ENCODE assay signal across 21 mouse cellular contexts in the genomic region with DNA sequence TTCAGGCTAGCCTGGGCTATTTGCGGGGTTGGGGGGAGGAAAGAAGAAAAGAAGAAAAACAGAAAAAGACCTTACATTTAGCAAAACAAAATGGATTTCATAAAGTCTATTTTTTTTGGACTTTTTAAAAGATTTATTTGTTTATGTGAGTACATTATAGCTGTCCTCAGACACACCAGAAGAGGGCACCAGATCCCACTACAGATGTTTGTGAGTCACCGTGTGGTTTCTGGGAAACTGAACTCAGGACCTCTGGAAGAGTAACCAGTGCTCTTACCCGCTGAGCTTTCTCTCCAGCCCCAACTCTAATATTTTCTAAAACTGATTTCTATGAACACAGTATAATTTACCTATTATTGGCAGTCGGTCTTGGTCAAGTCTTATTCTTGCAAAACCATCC. TPM values are rescaled to one million over a fixed set of nuclear protein-coding genes. Genes with fewer than 3 reads are reported as not detected.
DNase-seq lines count a peak whose midpoint lies in the region; ATAC-seq and TF ChIP-seq lines count a peak whose summit lies in the region.
"Had no signal": no experiment of that assay in that cellular context is flagged by ENCODE, and none has a peak within 500 bp of the region (broad histone marks: within the 10 kb centered on the region; RNA-seq: fewer than 3 reads in every experiment).

No protein-coding gene starts in this region.

- 89% methylated on average over 4 of the region's 4 CpGs for WGBS in heart, embryonic 10.5 days
- WGBS in heart, embryonic 12.5 days = 85% methylated on average over 4 of the region's 4 CpGs
- WGBS in liver, postnatal 0 days (ENCODE audit: insufficient replicate concordance) = 80% methylated on average over 4 of the region's 4 CpGs
- 92% methylated on average over 4 of the region's 4 CpGs for WGBS in liver, embryonic 11.5 days

- H3K27me3 ChIP-seq in heart, embryonic 10.5 days (ENCODE audit: insufficient read depth, poor library complexity, severe bottlenecking) = no peaks in the 10 kb centered on the region
- H3K27me3 ChIP-seq in heart, embryonic 12.5 days (replicated peaks) = no peaks in the 10 kb centered on the region
- H3K27me3 ChIP-seq in liver, postnatal 0 days (ENCODE audit: insufficient read depth, low read length) = no peaks in the 10 kb centered on the region
- H3K27me3 ChIP-seq in liver, embryonic 11.5 days (replicated peaks; ENCODE audit: control insufficient read depth, insufficient read depth, low read length) = no peaks in the 10 kb centered on the region
- no peaks in the 10 kb centered on the region for H3K27me3 ChIP-seq in CH12.LX (replicated peaks)
- H3K27me3 ChIP-seq: forebrain, embryonic 13.5 days; hindbrain, embryonic 13.5 days; megakaryocyte, embryonic 14.5 days; neural tube, embryonic 15.5 days had no signal

- H3K4me3 ChIP-seq in heart, embryonic 10.5 days = no peak overlapping the region
- H3K4me3 ChIP-seq in heart, embryonic 12.5 days = no peak overlapping the region
- H3K4me3 ChIP-seq in liver, postnatal 0 days (ENCODE audit: low read depth, low read length) = no peak overlapping the region
- no peak overlapping the region for H3K4me3 ChIP-seq in liver, embryonic 11.5 days (ENCODE audit: low read depth, low read length)
- H3K4me3 ChIP-seq in CH12.LX (replicated peaks in 1 of 3; ENCODE audit: low read depth in 2 of 3, low read length in 2 of 3, poor library complexity in 1 of 3) = no peak overlapping the region
- H3K4me3 ChIP-seq: embryonic facial prominence, embryonic 10.5 days; forebrain, embryonic 13.5 days; hindbrain, embryonic 13.5 days; megakaryocyte, embryonic 14.5 days; neural tube, embryonic 15.5 days had no signal

- H3K9ac ChIP-seq in heart, embryonic 12.5 days = no peak overlapping the region
- H3K9ac ChIP-seq in liver, postnatal 0 days (replicated peaks) = no peak overlapping the region
- no peak overlapping the region for H3K9ac ChIP-seq in liver, embryonic 11.5 days (ENCODE audit: low read depth, low read length)
- no peak overlapping the region for H3K9ac ChIP-seq in CH12.LX (ENCODE audit: insufficient read depth, low read depth)
- H3K9ac ChIP-seq: forebrain, embryonic 13.5 days; hindbrain, embryonic 13.5 days; neural tube, embryonic 15.5 days had no signal

- TF ChIP-seq EP300 in liver, postnatal 0 days (IDR thresholded peaks at IDR 0.05; ENCODE audit: low read depth) = no peak
- TF ChIP-seq EP300 in CH12.LX (IDR thresholded peaks at IDR 0.05; ENCODE audit: low read length) = no peak

- no peaks in the 10 kb centered on the region; the same call in 1 of the 2 replicates for H3K79me2 ChIP-seq in CH12.LX (replicated peaks; ENCODE audit: control insufficient read depth, extremely low read depth, insufficient read depth, poor library complexity, severe bottlenecking)

- no peak for TF ChIP-seq POLR2A in CH12.LX (IDR thresholded peaks at IDR 0.05; ENCODE audit: low read depth, low read length)
- no peak for TF ChIP-seq POLR2A in brain, embryonic 14.5 days (IDR thresholded peaks at IDR 0.05; ENCODE audit: borderline replicate concordance, extremely low read depth, insufficient read depth, insufficient read length, poor library complexity, severe bottlenecking)

- H3K27ac ChIP-seq in heart, embryonic 10.5 days = no peak overlapping the region
- no peak overlapping the region for H3K27ac ChIP-seq in heart, embryonic 12.5 days (ENCODE audit: poor library complexity, severe bottlenecking)
- H3K27ac ChIP-seq in liver, postnatal 0 days (ENCODE audit: low read depth) = no peak overlapping the region
- H3K27ac ChIP-seq in liver, embryonic 11.5 days (ENCODE audit: low read depth, low read length) = no peak overlapping the region
- H3K27ac ChIP-seq in CH12.LX (ENCODE audit: insufficient read depth, low read depth) = no peak overlapping the region
- H3K27ac ChIP-seq: embryonic facial prominence, embryonic 10.5 days; forebrain, embryonic 13.5 days; hindbrain, embryonic 13.5 days; neural tube, embryonic 15.5 days had no signal

- dilution Hi-C loops in CH12.LX (cut with MboI; ENCODE audit: extremely low pct_ligation_motif_present, extremely low pct_unique_long_range_greater_than_20kb, low sequenced_read_pairs) = no loop called here

- no peak overlapping the region for H3K4me2 ChIP-seq in heart, embryonic 12.5 days
- H3K4me2 ChIP-seq in liver, postnatal 0 days (ENCODE audit: low read depth, low read length) = no peak overlapping the region
- H3K4me2 ChIP-seq in liver, embryonic 11.5 days = no peak overlapping the region
- no peak overlapping the region for H3K4me2 ChIP-seq in CH12.LX (ENCODE audit: insufficient read depth, low read depth, poor library complexity, severe bottlenecking)
- H3K4me2 ChIP-seq: forebrain, embryonic 13.5 days; hindbrain, embryonic 13.5 days; neural tube, embryonic 15.5 days had no signal

- ATAC-seq in heart, embryonic 12.5 days (ENCODE audit: insufficient number of reproducible peaks, low FRiP score) = no peak
- ATAC-seq in liver, postnatal 0 days = no peak
- ATAC-seq in liver, embryonic 11.5 days (replicated peaks; ENCODE audit: low FRiP score) = no peak
- ATAC-seq: forebrain, embryonic 13.5 days; intestine, embryonic 16.5 days had no signal

- DNase-seq in heart, embryonic 10.5 days (ENCODE audit: low spot score) = peak; percentile 16
- no peak for DNase-seq in liver, postnatal 0 days
- no peak for DNase-seq in liver, embryonic 11.5 days (ENCODE audit: low spot score)
- DNase-seq in CH12.LX (ENCODE audit: extremely low read depth) = no peak
- no peak for DNase-seq in brain, embryonic 14.5 days (ENCODE audit: low read depth)
- no peak for DNase-seq in adrenal gland, postnatal 25 days
- DNase-seq: adrenal gland, adult 2 months; cerebellum, adult 18-20 months; cerebellum, postnatal 36 days; kidney, postnatal 25 days; liver; lung, postnatal 10 days; right cerebral cortex, postnatal 4 days; thymus, adult 18-20 months had no signal

- no peak for TF ChIP-seq RAD21 in CH12.LX (IDR thresholded peaks at IDR 0.05; ENCODE audit: low read depth, low read length)

- peak; percentile 15; the same call in 1 of the 2 replicates for TF ChIP-seq CTCF in liver, postnatal 0 days (IDR thresholded peaks at IDR 0.05; ENCODE audit: low read depth)
- TF ChIP-seq CTCF in CH12.LX (conservative IDR thresholded peaks at IDR 0.05 in 1 of 2, IDR thresholded peaks at IDR 0.05 in 1 of 2; ENCODE audit: low read depth in 2 of 2, low read length in 2 of 2) = no peak; a peak in 1 of 4 replicates
- TF ChIP-seq CTCF in brain, embryonic 14.5 days (IDR thresholded peaks at IDR 0.05; ENCODE audit: borderline replicate concordance, extremely low read depth, insufficient read depth, insufficient read length) = peak; percentile 26; the same call in 1 of the 2 replicates

- in situ Hi-C loops in CH12.LX (cut with MboI; ENCODE audit: low pct_ligation_motif_present, low pct_unique_long_range_greater_than_20kb, low sequenced_read_pairs) = no loop called here

- H3K9me3 ChIP-seq in heart, embryonic 10.5 days = no peaks in the 10 kb centered on the region
- H3K9me3 ChIP-seq in heart, embryonic 12.5 days (replicated peaks) = no peaks in the 10 kb centered on the region
- H3K9me3 ChIP-seq in liver, postnatal 0 days (ENCODE audit: low read length) = no peaks in the 10 kb centered on the region
- no peaks in the 10 kb centered on the region for H3K9me3 ChIP-seq in liver, embryonic 11.5 days (ENCODE audit: control insufficient read depth, low read length)
- H3K9me3 ChIP-seq in CH12.LX (replicated peaks; ENCODE audit: low read length) = peaks cover 5% of the 10 kb centered on the region
- H3K9me3 ChIP-seq: embryonic facial prominence, embryonic 10.5 days; forebrain, embryonic 13.5 days; hindbrain, embryonic 13.5 days; megakaryocyte, embryonic 14.5 days; neural tube, embryonic 15.5 days had no signal

- peaks cover 85% of the 10 kb centered on the region for H3K36me3 ChIP-seq in heart, embryonic 10.5 days
- peaks cover 78% of the 10 kb centered on the region for H3K36me3 ChIP-seq in heart, embryonic 12.5 days
- H3K36me3 ChIP-seq in liver, postnatal 0 days (replicated peaks; ENCODE audit: insufficient read depth, low read length) = peaks cover 64% of the 10 kb centered on the region
- peaks cover 40% of the 10 kb centered on the region for H3K36me3 ChIP-seq in liver, embryonic 11.5 days (ENCODE audit: control insufficient read depth, insufficient read depth, low read length)
- peaks cover 54 to 87% of the 10 kb centered on the region in 2 experiments for H3K36me3 ChIP-seq in CH12.LX (replicated peaks in 1 of 2; ENCODE audit: control insufficient read depth in 1 of 2, insufficient read depth in 1 of 2, low read length in 1 of 2)

- no peaks in the 10 kb centered on the region for H3K4me1 ChIP-seq in heart, embryonic 10.5 days
- peaks cover 13% of the 10 kb centered on the region for H3K4me1 ChIP-seq in heart, embryonic 12.5 days (replicated peaks)
- no peaks in the 10 kb centered on the region for H3K4me1 ChIP-seq in liver, postnatal 0 days (ENCODE audit: insufficient read depth)
- H3K4me1 ChIP-seq in liver, embryonic 11.5 days (replicated peaks; ENCODE audit: control insufficient read depth, insufficient read depth, low read length) = no peaks in the 10 kb centered on the region
- H3K4me1 ChIP-seq in CH12.LX (ENCODE audit: control insufficient read depth in 1 of 2, insufficient read depth in 2 of 2) = peaks cover 0 to 3% of the 10 kb centered on the region in 2 experiments; a peak in 1 of 4 replicates
- H3K4me1 ChIP-seq: embryonic facial prominence, embryonic 10.5 days; hindbrain, embryonic 13.5 days had no signal

RNA-seq across cellular contexts. Expression of gene Ate1, which starts 15.0 kb away (rescaled TPM):
- polyA plus RNA-seq in heart, embryonic 10.5 days (2016; fragmentation: Nextera tagmentation; extraction: Ambion mirVana) = 59.2 and 62.6 TPM in 2 replicates
- polyA plus RNA-seq in heart, embryonic 12.5 days (2016; fragmentation: Nextera tagmentation; extraction: Ambion mirVana) = 62.8 and 63.3 TPM in 2 replicates
- 21.2 and 25.1 TPM in 2 replicates for polyA plus RNA-seq in liver, postnatal 0 days (2015; fragmentation: Nextera tagmentation; extraction: Ambion mirVana)
- 44.6 and 51.6 TPM in 2 replicates for polyA plus RNA-seq in liver, embryonic 11.5 days (2014; fragmentation: Nextera tagmentation; extraction: Ambion mirVana)
- total RNA-seq in CH12.LX (2012; rRNA removed) = 11.3 and 12.2 TPM in 2 replicates
- total RNA-seq in CH12.LX (2014; rRNA removed) = 14.3 and 15.5 TPM in 2 replicates
- polyA plus RNA-seq in CH12.LX (2012; ENCODE audit: insufficient read length, low read depth) = 14.8 and 15.4 TPM in 2 replicates
- polyA plus RNA-seq in brain, embryonic 14.5 days (2012; rRNA removed) = 17.9 and 30.2 TPM in 2 replicates
- total RNA-seq in adrenal gland, postnatal 25 days (2021) = 42.2 and 49.2 TPM in 2 replicates

RNA-seq across cellular contexts. Expression of gene Nsmce4a, which starts 37.7 kb away (rescaled TPM):
- polyA plus RNA-seq in heart, embryonic 10.5 days (2016; fragmentation: Nextera tagmentation; extraction: Ambion mirVana) = 131 and 152 TPM in 2 replicates
- 138 and 142 TPM in 2 replicates for polyA plus RNA-seq in heart, embryonic 12.5 days (2016; fragmentation: Nextera tagmentation; extraction: Ambion mirVana)
- 67.8 and 72.6 TPM in 2 replicates for polyA plus RNA-seq in liver, postnatal 0 days (2015; fragmentation: Nextera tagmentation; extraction: Ambion mirVana)
- polyA plus RNA-seq in liver, embryonic 11.5 days (2014; fragmentation: Nextera tagmentation; extraction: Ambion mirVana) = 175 and 190 TPM in 2 replicates
- 67.6 and 81.5 TPM in 2 replicates for total RNA-seq in CH12.LX (2012; rRNA removed)
- 208 and 255 TPM in 2 replicates for total RNA-seq in CH12.LX (2014; rRNA removed)
- 97.9 and 98.4 TPM in 2 replicates for polyA plus RNA-seq in CH12.LX (2012; ENCODE audit: insufficient read length, low read depth)
- polyA plus RNA-seq in brain, embryonic 14.5 days (2012; rRNA removed) = 55.8 and 63.4 TPM in 2 replicates
- total RNA-seq in adrenal gland, postnatal 25 days (2021) = 61.8 and 91.4 TPM in 2 replicates

RNA-seq across cellular contexts. Expression of gene Tacc2, which starts 42.1 kb away (rescaled TPM):
- 44.8 and 50.8 TPM in 2 replicates for polyA plus RNA-seq in heart, embryonic 10.5 days (2016; fragmentation: Nextera tagmentation; extraction: Ambion mirVana)
- 53.7 and 58.6 TPM in 2 replicates for polyA plus RNA-seq in heart, embryonic 12.5 days (2016; fragmentation: Nextera tagmentation; extraction: Ambion mirVana)
- polyA plus RNA-seq in liver, postnatal 0 days (2015; fragmentation: Nextera tagmentation; extraction: Ambion mirVana) = 3.5 and 3.8 TPM in 2 replicates
- polyA plus RNA-seq in liver, embryonic 11.5 days (2014; fragmentation: Nextera tagmentation; extraction: Ambion mirVana) = 16.4 and 17.3 TPM in 2 replicates
- total RNA-seq in CH12.LX (2012; rRNA removed) (0.13 and 0.17 TPM in 2 replicates), CH12.LX (2014; rRNA removed) (not detected in 2 replicates)
- 0.14 and 0.41 TPM in 2 replicates for polyA plus RNA-seq in CH12.LX (2012; ENCODE audit: insufficient read length, low read depth)
- 47.5 and 66.9 TPM in 2 replicates for polyA plus RNA-seq in brain, embryonic 14.5 days (2012; rRNA removed)
- 40.0 and 46.6 TPM in 2 replicates for total RNA-seq in adrenal gland, postnatal 25 days (2021)

Comparison
In these comparisons a context has a peak if more than half of its experiments do, and no peak if none do; other contexts are left out.
1. CTCF ChIP-seq: peak in liver, postnatal 0 days (single experiment) and brain, embryonic 14.5 days (single experiment); none in CH12.LX (0 of 2).